Mouse (Mus musculus): ENCODE results near the gene Syngap1.

Gene Syngap1

DNA sequence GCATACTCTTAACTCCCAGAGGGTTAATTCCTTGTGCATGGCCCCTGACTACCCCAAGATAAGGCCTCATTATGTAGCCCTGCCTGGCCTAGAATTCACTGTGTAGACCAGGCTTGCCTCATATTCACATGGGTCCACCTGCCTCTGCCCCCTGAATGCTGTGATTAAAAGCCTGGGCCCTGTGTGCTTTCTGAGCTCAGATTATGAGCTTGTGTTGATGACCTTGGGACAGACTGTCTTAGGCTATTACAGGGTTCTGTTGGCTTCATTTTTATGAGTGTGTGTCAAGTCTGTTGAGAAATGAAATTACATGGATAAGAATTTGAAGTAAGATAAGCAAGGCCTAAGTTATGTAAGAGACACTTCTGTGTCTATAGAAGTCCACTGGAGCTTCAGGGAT lies 49.5 kb downstream of the Syngap1 start:
- DNase-seq (ENCODE audit: low spot score in 2 of 2): no peak

DNA sequence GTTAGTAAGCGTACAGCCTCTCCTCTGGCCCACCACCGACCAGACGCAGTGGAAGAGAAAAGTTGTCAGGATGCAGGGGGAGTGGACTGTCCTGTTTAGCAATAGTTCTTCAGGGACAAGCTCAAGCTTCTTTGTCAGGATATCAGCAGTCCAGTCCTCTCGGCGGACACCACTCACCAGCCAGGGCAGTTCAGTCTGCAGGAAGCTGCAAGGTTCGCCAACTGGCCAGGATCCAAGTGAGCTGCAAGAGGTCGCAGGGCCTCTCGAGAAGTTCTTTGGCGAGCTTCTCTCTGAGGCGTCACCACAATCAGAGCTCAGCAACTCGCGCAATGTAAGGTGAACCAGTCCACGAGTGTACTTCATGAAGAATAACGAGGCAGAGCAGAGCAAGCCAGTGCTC lies 53.4 kb downstream of the Syngap1 start:
- DNase-seq (ENCODE audit: low spot score in 2 of 2): no peak

DNA sequence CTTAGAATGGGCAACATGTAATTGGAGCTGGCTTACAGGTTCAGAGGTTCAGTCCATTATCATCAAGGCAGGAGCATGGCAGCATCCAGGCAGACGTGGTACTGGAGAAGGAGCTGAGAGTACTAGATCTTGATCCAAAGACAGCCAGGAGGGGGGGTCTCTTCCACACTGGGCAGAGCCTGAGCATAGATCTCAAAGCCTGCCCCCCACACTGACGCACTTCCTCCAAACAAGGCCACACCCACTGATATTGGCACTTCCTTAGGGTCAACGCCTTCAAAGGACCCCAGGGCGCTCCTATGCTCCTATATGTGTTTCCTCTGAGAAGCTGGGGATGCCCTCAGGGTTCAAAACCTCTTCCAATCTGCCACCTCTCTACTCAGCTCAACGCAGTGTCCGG lies 54.0 kb downstream of the Syngap1 start:
- DNase-seq (ENCODE audit: low spot score in 2 of 2): no peak

DNA sequence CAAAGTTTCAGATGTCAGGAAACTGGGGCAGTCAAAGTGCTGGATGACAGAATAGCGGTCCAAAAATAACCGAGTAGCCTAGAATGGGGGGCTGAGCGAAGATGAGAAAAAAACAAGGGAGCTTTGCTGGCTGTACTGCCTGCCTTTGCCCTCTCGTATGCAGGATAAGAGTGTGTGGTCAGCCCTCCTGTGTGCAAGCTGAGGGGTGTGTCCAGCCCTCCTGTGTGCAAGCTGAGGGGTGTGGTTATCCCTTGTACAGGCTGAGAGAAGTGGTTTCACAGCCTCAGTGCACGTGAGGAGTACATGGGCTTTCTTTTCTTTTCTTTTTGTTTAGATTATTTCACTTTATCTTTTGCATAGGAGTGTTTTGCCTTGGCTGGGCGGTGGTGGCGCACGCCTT lies 54.5 kb downstream of the Syngap1 start:
- no peak for DNase-seq (ENCODE audit: low spot score in 2 of 2)

DNA sequence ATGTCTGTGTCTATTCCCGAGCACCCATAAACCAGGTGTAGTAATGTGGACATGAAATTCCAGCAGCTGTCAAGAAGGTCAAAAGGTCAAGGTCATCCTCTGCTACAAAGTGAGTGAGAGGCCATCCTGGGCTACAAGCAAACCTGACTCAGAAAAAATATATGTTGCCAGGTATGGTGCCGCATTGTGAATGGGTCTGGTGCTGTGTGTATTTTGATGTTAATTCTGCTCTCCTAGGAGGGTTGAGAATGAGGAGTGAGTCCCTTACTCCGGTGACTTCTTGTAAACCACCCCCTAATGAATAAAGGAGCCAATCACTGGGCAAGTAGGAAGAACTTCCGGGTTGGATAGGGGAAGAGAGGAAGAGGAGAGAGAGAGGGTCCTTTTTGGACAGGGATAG lies 56.6 kb downstream of the Syngap1 start:
- no peak for DNase-seq (ENCODE audit: low spot score in 2 of 2)

DNA sequence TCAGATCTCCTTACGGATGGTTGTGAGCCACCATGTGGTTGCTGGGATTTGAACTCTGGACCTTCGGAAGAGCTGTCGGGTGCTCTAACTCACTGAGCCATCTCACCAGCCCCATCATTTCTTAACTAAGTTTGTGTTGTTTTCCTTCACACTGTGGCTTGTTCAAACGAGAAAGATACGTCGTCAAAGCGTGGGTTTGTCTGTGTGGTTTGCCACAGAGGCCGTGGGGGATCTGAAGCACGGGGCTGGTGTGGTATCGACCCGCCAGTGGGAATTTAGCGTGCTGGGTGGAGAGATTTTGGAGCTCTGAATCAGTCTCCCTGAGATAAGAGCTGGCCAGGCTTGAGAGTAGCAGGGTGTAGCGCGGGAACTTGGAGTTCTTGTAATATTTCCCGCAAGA lies 57.2 kb downstream of the Syngap1 start:
- no peak for DNase-seq (ENCODE audit: low spot score in 2 of 2)

DNA sequence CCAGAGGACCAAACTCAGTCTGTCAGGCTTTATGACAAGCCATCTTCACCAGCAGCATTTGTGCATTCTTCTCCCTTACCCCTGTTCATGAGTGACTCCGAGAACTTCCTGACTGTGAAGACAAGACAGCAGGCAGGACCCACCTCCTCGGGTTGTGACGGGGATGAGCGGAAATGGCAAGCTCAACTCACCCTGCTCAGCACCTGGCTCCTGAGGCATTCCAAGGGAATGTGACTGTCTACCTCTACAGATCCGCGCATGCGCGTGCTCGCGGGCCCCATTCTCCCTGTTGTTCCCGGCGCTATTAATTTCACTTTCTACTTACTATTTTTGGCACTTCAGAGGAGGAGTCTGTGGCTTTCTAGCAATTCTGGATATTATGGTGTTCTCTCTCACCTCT lies 58.9 kb downstream of the Syngap1 start:
- DNase-seq (ENCODE audit: low spot score in 2 of 2): no peak

DNA sequence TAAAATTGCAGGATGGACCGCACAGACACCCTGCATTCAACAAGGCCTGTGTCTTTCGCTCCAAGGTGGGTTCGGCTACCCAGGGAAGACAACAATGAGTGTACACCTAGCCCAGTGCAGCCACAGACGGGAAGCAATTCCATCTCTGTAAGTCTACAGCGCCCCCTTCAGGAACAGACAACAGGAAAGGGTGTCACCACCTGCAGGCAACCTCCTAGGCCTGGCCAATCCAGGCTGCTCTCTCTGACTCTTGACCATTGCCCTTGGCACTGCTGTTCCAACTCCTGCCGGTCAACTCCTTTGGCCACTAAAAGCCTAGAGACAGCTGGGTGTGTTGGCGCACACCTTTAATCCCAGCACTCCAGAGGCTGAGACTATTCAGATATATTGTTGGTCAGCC lies 60.1 kb downstream of the Syngap1 start:
- no peak for DNase-seq (ENCODE audit: low spot score in 2 of 2)

DNA sequence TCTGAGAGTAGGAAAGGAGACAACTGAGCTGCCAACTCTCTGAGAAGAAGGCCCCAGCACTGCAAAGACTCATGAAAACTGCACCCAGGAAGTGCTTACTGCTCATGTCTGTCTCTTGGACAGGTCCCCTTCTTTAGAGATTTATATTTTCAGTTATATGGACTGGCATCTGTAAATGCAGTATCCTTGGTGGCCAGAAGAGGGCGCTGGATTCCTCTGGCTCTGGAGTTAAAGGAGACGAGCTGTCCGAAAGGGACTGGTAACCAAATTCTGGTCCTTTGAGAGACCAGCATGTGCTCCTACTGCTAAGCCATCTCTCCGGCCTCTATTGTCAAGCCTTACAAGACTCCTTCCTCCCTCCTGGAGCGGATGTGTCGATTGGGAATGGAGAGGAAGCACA lies 60.8 kb downstream of the Syngap1 start:
- no peak for DNase-seq (ENCODE audit: low spot score in 2 of 2)

DNA sequence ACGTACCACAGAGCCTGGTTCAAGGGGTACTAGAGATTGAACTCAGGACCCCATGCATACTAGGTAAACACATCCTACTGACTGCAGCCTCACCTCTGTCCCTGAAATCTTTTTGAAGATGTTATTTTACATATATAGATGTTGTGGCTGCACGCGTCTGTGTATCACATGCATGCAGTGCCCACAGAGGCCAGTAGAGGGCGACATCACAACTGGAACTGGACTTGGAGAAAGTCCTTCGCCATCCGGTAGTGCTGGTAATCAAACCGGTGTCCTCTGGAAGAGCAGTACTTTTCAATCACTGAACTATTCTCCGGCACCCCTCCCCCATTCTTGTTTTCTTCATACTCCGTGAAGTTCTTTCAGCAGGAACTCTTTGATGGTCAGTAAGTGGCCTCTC lies 63.4 kb downstream of the Syngap1 start:
- DNase-seq (ENCODE audit: low spot score in 2 of 2): peak; percentile 47 to 69

DNA sequence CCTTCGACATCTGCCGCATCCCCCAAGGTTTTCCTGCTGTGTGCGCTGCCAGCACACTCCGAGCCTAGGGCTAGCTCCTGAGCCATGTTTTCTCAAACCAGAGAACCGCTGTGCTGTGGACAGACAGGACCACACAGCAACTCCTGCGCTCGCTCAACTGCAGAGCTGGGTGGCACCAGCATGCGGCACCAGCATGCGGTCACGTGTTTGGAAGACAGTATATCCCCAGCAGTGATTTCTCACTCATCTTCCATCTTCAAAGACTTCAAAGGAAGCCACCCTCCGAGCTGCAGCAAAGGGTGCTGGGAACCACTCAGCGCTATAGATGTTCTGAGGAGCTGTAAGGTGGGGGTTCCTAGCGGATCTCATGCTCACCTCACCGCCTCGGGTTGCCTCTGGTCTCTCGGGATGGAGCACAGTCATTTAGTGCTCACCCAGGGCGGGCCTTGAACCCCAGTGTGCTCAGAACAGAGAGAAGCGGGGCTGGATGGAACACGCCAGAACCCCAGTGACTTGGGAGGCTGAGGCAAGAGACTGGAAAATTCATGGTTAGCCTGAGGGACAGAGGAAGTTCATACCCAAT lies 63.9 kb downstream of the Syngap1 start:
- no peak for DNase-seq (ENCODE audit: low spot score in 2 of 2)

DNA sequence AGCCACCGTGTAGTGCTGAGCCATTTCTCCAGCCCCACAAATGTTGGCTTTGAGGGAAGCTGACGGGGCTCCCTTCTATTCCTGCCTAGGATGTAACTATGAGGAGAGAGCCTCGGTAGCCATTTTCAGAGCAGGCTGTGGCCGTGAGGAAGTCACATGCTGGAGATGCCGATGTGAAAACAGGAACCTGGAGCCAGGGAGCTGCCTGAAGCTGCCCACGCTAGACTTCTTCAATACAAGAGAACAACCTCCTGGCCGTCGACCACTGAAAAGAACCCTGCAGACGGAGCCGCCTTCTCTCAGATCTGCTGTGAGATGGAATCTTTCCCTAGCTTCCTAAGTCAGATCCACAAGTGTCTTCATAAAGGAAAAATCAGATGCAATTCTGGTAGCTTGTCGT lies 64.6 kb downstream of the Syngap1 start:
- DNase-seq (ENCODE audit: low spot score in 2 of 2): no peak

DNA sequence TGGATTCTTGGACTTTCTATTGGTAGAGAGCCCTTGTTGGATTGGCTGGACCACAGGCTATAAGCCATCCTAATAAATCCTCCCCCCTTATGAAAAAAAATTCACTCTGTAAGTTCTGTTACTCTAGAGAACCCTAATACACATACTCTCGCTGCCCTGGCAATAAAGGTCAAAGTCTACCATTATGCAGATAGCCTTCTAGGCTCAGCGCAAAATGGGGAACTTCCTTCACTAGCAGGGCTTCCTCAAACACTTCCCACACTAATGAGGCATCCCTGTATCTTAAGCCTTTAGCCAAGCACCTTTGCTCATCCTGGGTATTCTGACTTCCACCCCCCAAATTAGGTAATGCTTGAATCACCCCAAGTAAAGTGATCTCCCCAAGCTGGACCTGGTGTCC lies 67.2 kb downstream of the Syngap1 start:
- no peak for DNase-seq (ENCODE audit: low spot score in 2 of 2)

DNA sequence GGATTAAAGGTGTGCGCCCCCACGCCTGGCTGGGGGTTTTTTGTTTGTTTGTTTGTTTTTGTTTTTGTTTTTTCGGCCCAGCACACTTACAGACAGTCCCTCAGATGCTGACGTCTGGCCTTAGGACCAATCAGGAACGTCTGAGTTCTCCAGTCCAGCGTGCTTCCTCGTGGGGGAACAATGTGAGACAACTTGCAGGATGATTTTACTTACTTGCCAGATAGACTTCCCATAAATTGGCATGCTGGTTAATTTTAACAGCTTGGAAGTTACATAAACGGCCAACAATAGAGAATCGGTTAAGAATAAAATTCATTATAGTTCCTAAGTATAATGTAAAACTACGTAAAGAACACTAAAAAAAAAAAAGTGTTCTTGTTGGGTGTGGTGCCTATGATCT lies 70.1 kb downstream of the Syngap1 start:
- no peak for DNase-seq (ENCODE audit: low spot score in 2 of 2)

DNA sequence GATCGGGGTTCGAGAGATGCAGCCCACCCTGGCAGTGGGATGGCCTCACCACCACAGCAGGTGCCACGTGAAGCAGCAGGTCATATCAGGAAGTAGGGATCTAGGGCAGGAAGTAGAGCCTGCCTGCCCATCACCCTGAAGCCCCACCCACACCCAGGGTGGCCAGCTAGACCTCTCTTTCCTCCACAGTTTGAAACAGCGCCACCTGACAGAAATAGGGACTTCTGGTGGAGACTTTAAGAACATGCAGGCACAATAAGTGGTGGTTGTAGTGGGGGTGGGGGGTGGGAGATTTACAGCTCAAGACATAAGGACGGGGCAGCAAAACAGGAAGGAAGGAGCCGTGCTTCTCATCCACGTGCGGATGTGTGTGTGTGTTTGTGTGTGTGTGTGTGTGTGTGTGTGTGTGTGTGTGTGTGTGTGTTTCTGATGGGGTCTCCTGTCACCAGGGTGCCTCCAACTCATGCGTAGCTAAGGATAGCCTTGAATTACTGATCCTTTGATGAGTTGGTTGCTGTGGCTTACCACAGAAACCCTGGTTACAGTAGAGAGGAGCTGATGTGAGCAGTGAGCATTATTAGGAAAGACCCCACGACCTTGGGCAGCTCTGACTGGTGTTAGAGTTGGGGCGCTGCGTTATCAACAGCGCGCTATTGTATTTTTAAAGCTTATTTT lies 71.1 kb downstream of the Syngap1 start:
- no peak for DNase-seq (ENCODE audit: low spot score in 2 of 2)

DNA sequence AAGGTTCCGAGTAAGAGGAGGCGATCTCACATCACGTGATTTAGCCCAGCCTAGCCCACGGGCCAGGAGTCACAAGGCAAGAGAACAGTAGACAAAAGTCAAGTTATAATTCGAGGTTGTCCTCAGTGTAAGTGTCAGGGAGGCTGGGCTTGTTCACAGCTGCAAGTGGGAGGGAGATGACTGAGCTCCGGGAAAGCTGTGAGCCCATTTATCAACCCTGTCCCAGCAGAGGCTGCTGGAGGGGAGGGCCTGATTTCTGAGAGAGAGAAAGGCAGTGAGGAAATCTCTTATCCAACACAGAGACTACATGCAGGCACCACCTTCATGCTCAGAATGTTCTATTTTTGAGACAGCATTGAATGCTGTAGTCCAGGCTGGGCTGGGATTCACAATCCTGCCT lies 71.9 kb downstream of the Syngap1 start:
- no peak for DNase-seq (ENCODE audit: low spot score in 2 of 2)

DNA sequence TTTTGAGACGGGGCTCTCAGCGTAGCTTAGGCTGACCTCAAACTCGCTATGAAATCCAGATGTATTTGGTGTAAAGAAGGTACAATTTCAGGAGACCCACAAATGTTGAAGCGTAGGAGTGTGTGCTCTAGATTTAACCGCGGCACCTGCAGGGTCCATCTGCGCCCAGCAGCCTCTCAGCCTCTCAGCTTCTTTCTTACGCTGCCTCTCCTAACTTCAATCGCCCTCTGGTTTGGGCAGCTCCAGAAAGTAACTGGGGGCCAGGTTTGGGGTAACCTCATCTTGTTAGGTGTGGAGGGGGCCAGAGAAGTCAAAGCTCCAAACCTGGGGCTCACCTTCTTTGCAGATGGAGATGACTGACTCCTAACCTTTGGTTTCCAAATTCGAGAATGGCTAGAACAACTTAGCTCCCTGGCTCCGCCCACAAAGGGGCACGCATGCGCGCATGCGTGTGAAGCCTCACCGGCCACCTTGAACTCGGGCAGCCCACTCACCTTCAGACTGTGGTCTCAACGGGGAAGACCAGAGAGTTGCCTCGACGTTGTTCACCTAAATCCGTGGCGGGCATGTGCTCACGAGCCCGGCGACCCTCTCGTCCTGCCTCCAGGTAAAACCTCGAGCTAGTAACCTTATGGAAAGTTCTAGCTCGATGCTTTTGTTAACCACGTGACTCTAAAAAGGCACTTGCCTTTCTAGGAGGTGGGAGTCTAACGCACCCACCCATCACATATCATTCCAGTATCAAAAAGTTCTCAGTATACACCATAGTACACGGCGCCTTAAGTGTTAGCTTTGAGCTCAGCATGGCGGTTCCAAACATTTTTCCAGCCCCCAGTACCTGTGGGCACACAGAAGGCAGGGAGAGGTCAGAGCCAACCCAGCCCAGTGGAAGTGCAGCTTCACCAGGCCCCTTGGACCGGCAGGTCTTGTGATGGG lies 76.8 kb downstream of the Syngap1 start:
- peak; percentile 47 to 83 for DNase-seq (ENCODE audit: low spot score in 2 of 2)

DNA sequence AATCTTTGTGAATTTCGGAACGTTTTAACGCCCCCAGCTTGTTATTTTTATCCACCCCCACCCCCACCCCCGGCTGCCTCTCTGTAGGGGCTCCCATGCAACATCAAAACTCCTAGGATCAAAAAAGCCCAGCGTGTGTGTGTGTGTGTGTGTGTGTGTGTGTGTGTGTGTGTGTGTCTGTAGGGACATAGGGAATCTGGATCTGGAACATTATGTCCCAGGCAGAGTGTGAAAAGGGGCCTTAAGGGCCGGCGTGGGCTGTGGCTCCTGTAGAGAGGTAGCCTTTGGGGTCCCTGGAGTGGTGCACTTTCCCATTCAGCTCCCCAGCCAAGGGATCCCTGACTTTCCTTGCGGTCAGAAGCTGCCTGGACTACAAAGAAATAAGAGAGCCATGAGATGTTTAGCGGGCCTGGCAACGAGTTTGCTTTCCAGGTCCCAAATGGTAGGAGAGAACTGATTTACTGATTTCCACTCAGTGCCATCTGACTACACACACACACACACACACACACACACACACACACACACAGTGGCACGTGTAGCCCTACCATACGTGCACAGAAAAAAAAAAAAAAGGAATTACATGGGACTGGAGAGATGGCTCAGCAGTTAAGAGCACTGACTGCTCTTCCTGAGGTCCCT lies 77.6 kb downstream of the Syngap1 start:
- no peak for DNase-seq (ENCODE audit: low spot score in 2 of 2)

DNA sequence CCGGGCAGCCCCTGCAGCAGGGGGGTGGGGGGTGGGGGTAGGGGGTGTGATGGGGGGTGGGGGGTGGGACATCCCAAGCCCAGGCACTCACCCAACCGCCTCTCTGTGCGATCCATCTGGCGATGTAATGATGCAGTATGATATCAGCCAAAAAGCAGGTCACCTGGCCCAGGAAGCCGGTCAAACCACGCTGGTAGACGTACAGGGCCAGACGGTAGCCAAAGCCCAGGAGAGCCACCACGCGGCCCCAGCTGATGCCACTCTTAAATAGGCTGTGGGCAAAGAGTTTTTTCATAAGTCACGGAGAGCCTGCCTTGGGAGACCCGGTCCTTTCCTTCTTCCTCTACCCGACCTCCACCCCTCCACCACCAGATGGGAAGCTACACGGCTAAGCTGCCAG lies 80.0 kb downstream of the Syngap1 start:
- no peak for DNase-seq (ENCODE audit: low spot score in 2 of 2)

DNA sequence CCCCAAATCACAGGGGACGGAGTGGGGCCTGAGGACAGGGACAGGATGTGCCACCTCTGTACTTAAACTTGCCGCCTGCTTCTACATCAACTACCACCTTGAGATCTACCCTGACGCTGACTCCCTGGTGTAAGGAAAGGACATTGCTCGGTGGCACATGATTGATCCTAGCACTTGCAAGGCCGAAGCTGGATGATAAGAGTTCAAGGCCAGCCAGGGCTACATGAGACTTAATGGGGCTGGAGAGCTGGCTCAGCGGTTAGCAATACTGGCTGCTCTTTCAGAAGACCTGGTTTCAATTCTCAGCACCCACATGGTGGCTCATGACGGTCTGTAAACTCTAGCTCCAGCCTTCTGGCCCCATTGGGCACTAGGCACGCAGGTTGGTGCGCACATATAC lies 80.7 kb downstream of the Syngap1 start:
- DNase-seq (ENCODE audit: low spot score in 2 of 2): no peak

All from cerebellum, postnatal 4 days (tissue).